Mouse (Mus musculus): Measurements from ENCODE around the gene Tssk3.

DNA sequence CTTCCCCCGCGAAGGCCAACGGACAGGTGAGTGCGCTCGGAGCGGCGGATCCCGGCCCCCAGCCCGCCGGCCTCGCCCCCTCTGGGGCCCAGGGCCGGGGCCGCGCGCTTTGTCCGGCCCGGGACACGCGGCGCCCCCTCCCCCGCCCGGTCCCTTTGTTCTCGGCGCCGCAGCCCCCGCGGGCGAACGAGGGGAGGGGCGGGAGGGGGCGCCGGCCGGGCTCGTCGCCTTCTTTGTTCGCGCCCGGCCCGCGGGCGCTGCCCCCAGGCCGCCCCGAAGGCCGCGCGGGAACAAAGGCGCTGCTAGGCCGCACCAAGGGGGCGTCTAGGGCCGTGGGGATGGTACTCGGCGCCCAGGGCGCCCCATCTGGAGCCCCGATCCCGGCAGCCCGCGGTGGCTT is 23.1 kb upstream of the Tssk3 start:
- TF ChIP-seq CTCF (conservative IDR thresholded peaks at IDR 0.05; ENCODE audit: low read length) (no peak), POU5F1 (IDR thresholded peaks at IDR 0.05; ENCODE audit: borderline replicate concordance, low read length) (no peak), NANOG (IDR thresholded peaks at IDR 0.05; ENCODE audit: borderline replicate concordance, low read length) (no peak)

Data from E14TG2a.4 (cell line).